Mouse (Mus musculus): ENCODE data around the gene Ccr6. TPM values are rescaled to one million over a fixed set of nuclear protein-coding genes. Genes with fewer than 3 reads are reported as not detected.

The Ccr6 gene
- 52.0 TPM for polyA plus RNA-seq (2017; shearing (Covaris generic))

DNA sequence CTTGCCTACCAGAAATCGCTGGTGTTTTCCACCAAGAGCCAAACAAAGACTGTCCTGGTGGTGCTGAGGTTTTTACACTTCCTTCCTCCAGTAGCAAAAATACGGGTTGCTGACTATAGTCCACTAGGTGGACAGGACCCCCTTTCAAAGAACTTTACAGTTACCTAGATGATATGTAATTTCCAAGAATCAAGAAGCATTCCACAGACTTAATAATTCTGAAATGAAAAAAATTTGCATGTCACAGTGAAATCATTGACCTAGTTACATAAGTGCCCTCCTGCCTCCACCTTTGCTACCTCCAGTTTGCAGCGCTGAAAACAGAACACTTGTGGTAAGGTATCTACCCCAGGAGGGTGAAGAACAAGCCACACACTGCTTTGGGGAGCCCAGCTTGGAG lies at the start of gene Ccr6:
Ccr6 (plus strand) TSS at position 301 of the 400 bp plus-strand sequence.

DNA sequence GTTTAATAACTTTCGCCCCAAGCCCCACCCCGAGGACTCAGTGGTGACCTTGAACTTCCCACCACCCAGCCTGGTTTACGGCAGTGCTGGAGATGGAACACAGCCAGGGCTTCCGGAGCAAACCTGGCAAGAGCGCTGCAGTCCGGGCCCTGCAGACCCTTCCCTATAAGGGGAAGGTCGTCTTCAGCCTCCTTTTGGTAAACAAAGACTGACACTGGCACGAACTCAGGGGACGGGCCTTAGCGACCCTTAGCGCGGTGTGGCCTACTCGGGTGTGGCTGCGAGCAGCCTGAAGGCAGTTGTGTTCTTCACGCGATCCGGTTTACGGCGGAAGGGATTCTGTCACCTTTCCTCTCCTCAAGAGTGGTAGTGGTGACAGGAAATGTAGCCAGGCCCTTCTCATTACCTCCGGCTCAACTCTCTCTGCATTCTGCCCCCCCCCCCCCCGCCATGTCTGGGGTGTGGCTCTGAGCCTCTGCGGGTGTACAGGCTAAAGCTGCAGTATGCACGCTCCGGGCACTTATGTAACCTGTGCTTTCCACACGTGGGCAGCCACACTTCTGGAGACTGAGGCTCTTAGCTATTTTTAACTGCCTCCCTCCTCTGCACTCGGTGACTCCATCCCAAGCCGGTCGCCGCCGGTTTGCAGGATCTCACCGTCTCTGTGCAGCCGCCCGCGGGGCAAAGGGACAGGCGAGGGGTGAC lies 47.1 kb downstream of the Ccr6 start, which contains the start of gene Mpc1:
Mpc1 (plus strand) TSS at position 84 of the 705 bp plus-strand sequence.

Other genes starting within 250 kb of the Ccr6 start
- not detected for gene Gm49673, start 88.3 kb upstream of the Ccr6 start, polyA plus RNA-seq (2017; shearing (Covaris generic))
- gene Rnaset2a, start 87.9 kb upstream of the Ccr6 start, polyA plus RNA-seq (2017; shearing (Covaris generic)): 23.2 TPM
- gene Fgfr1op, start 70.5 kb upstream of the Ccr6 start, polyA plus RNA-seq (2017; shearing (Covaris generic)): 34.0 TPM
- gene Mpc1, start 46.9 kb downstream of the Ccr6 start, polyA plus RNA-seq (2017; shearing (Covaris generic)): 187 TPM
- 209 TPM for gene Sft2d1, start 75.1 kb downstream of the Ccr6 start, polyA plus RNA-seq (2017; shearing (Covaris generic))
- 0.11 TPM for gene Prr18, start 101.4 kb downstream of the Ccr6 start, polyA plus RNA-seq (2017; shearing (Covaris generic))
- gene T2, start 119.9 kb downstream of the Ccr6 start, polyA plus RNA-seq (2017; shearing (Covaris generic)): not detected
- not detected for gene T, start 198.4 kb downstream of the Ccr6 start, polyA plus RNA-seq (2017; shearing (Covaris generic))